Mouse (Mus musculus) thymus, adult 2 months (tissue): ENCODE measurements around the gene Ccdc82.

ENCODE experiments used
- CTCF ChIP-seq: fragments of 200-500 bp; IDR thresholded peaks from 2 replicates; pipeline ENCODE4 v1.5.1; 2012; ENCODE audit warnings: mild to moderate bottlenecking, control low read depth, low read length, moderate library complexity, borderline replicate concordance; ENCODE audit not compliant: control insufficient read depth, poor library complexity, insufficient read depth; ENCODE audit errors: extremely low read depth
- POLR2A ChIP-seq: fragments of 200-500 bp; IDR thresholded peaks from 2 replicates; pipeline ENCODE4 v1.6.1; 2012; ENCODE audit warnings: mild to moderate bottlenecking, low read length, control low read depth, moderate library complexity; ENCODE audit not compliant: control insufficient read depth, poor library complexity, insufficient read depth; ENCODE audit errors: extremely low read depth

- TF ChIP-seq CTCF (no peak), POLR2A (no peak)
Measured at GRCm38 (mm10) chr9:13225872-13226271, 20.9 kb upstream of the Ccdc82 start.
